Mouse (Mus musculus): ENCODE results near the gene Tbc1d10b.

Tbc1d10b gene

GRCm38 (mm10) chr7:127207374-127208294, 634 bp downstream of the Tbc1d10b start:
- peak; percentile 50 to 72 for DNase-seq (ENCODE audit: inconsistent age in 2 of 2, low spot score in 1 of 2)

- peak in 1 of 2 experiments; percentile 53 for DNase-seq (ENCODE audit: inconsistent age in 2 of 2, low spot score in 1 of 2)
Measured at GRCm38 (mm10) chr7:127206606-127207005, 1.7 kb downstream of the Tbc1d10b start.

GRCm38 (mm10) chr7:127196484-127196883, 11.8 kb downstream of the Tbc1d10b start:
- no peak for DNase-seq (ENCODE audit: inconsistent age in 2 of 2, low spot score in 1 of 2)

GRCm38 (mm10) chr7:127195544-127196295, 12.5 kb downstream of the Tbc1d10b start, which contains the start of gene Cd2bp2:
Cd2bp2 (minus strand) TSS chr7:127196050.
- peak; percentile 96 to 98 for DNase-seq (ENCODE audit: inconsistent age in 2 of 2, low spot score in 1 of 2)

- DNase-seq (ENCODE audit: inconsistent age in 2 of 2, low spot score in 1 of 2), result no peak
Measured at GRCm38 (mm10) chr7:127194633-127195029, 13.6 kb downstream of the Tbc1d10b start.

GRCm38 (mm10) chr7:127194011-127194632, 14.1 kb downstream of the Tbc1d10b start:
- DNase-seq (ENCODE audit: inconsistent age in 2 of 2, low spot score in 1 of 2), result no peak

- DNase-seq (ENCODE audit: inconsistent age in 2 of 2, low spot score in 1 of 2), result no peak
Measured at GRCm38 (mm10) chr7:127192989-127193388, 15.3 kb downstream of the Tbc1d10b start.

- DNase-seq (ENCODE audit: inconsistent age in 2 of 2, low spot score in 1 of 2), result no peak
Measured at GRCm38 (mm10) chr7:127190672-127191071, 17.6 kb downstream of the Tbc1d10b start.

GRCm38 (mm10) chr7:127188305-127189276, 19.7 kb downstream of the Tbc1d10b start:
- no peak for DNase-seq (ENCODE audit: inconsistent age in 2 of 2, low spot score in 1 of 2)

- DNase-seq (ENCODE audit: inconsistent age in 2 of 2, low spot score in 1 of 2), result no peak
Measured at GRCm38 (mm10) chr7:127187351-127187750, 20.9 kb downstream of the Tbc1d10b start.

GRCm38 (mm10) chr7:127185601-127186000, 22.7 kb downstream of the Tbc1d10b start:
- peak in 1 of 2 experiments; percentile 60 for DNase-seq (ENCODE audit: inconsistent age in 2 of 2, low spot score in 1 of 2)

- no peak for DNase-seq (ENCODE audit: inconsistent age in 2 of 2, low spot score in 1 of 2)
Measured at GRCm38 (mm10) chr7:127184720-127185119, 23.5 kb downstream of the Tbc1d10b start.

GRCm38 (mm10) chr7:127183828-127184227, 24.4 kb downstream of the Tbc1d10b start:
- DNase-seq (ENCODE audit: inconsistent age in 2 of 2, low spot score in 1 of 2), result peak in 1 of 2 experiments; percentile 29

- DNase-seq (ENCODE audit: inconsistent age in 2 of 2, low spot score in 1 of 2), result peak in 1 of 2 experiments; percentile 10
Measured at GRCm38 (mm10) chr7:127183345-127183744, 24.9 kb downstream of the Tbc1d10b start.

- DNase-seq (ENCODE audit: inconsistent age in 2 of 2, low spot score in 1 of 2), result peak in 1 of 2 experiments; percentile 28
Measured at GRCm38 (mm10) chr7:127181724-127182123, 26.5 kb downstream of the Tbc1d10b start.

GRCm38 (mm10) chr7:127180783-127181182, 27.5 kb downstream of the Tbc1d10b start:
- DNase-seq (ENCODE audit: inconsistent age in 2 of 2, low spot score in 1 of 2), result peak in 1 of 2 experiments; percentile 9

- DNase-seq (ENCODE audit: inconsistent age in 2 of 2, low spot score in 1 of 2), result peak in 1 of 2 experiments; percentile 12
Measured at GRCm38 (mm10) chr7:127176937-127177336, 31.3 kb downstream of the Tbc1d10b start.

GRCm38 (mm10) chr7:127166501-127166900, 41.8 kb downstream of the Tbc1d10b start:
- no peak for DNase-seq (ENCODE audit: inconsistent age in 2 of 2, low spot score in 1 of 2)

GRCm38 (mm10) chr7:127165607-127166493, 42.4 kb downstream of the Tbc1d10b start:
- DNase-seq (ENCODE audit: inconsistent age in 2 of 2, low spot score in 1 of 2), result peak in 1 of 2 experiments; percentile 14
